Mouse (Mus musculus): ENCODE measurements around the gene Vps8. TPM values are rescaled to one million over a fixed set of nuclear protein-coding genes. Genes with fewer than 3 reads are reported as not detected.

The Vps8 gene
- 18.9 and 23.1 TPM in 2 replicates for polyA plus RNA-seq (2016; fragmentation: Nextera tagmentation; extraction: Ambion mirVana)

DNA sequence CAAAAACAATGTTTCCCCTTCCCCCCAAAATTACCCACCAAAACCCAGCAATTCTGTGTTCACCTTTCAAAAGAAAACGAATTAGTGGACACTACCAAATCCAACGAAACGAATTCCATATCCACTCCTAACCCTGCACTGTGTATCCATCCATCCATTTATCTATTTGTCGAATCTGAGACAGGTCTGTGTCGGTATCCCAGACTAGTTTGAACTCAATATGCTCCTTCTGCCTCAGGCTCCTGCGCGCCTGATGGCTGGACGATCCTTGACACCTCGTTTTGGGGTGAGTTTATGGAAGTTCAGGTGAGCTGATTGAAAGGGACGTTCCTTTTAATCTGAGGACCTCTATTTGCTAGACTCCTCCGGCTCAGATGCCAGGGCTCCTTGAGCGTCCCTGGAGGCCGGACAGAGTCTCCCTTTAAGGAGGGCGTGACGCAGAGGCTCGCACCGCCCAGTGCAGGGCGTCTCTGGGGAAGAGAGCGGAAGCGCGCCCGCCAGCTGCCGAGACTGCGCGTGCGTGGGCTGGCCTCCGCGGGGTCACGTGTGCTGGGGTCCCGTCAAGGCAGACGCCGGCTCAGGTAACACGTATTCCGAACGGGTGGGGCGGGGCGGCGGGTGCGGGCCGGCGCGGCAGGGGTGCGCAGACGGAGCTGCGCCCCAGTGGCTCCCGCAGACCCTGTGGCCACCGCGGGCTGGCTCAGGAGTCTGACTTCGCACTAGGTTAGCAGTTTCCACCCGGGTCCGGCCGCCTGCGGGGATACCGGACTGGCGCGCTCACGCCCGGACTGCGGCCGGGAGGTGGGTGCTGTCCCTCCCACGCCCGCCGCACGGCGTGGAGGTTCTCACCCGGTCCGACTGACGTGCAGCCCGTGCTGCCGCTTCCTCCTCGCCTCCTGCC is at the start of gene Vps8:
TSS of gene Vps8 (plus strand) at position 474 of the 901 bp plus-strand sequence.
- peak within 1 kb of the TSS; percentile 95 for H3K4me3 ChIP-seq
- H3K36me3 ChIP-seq = no peaks in the 10 kb centered on the region
- H3K27me3 ChIP-seq (ENCODE audit: low read depth, poor library complexity, severe bottlenecking) = no peaks in the 10 kb centered on the region
- no peaks in the 10 kb centered on the region for H3K9me3 ChIP-seq (replicated peaks)
- peaks cover 17% of the 10 kb centered on the region for H3K4me1 ChIP-seq
- WGBS = 1% methylated on average over 71 of the region's 71 CpGs
- H3K27ac ChIP-seq (replicated peaks) = peak within 1 kb of the TSS; percentile 92
- DNase-seq (ENCODE audit: low spot score) = peak; percentile 92

GRCm38 (mm10) chr16:21373316-21373960 is 49.5 kb upstream of the Vps8 start:
- H3K27me3 ChIP-seq (ENCODE audit: low read depth, poor library complexity, severe bottlenecking) = peaks cover 41% of the 10 kb centered on the region
- H3K27ac ChIP-seq (replicated peaks) = no peak overlapping the region
- DNase-seq (ENCODE audit: low spot score) = no peak
- no peaks in the 10 kb centered on the region for H3K36me3 ChIP-seq
- no peak overlapping the region for H3K4me3 ChIP-seq
- WGBS = 67% methylated on average over 7 of the region's 7 CpGs
- no peaks in the 10 kb centered on the region for H3K9me3 ChIP-seq (replicated peaks)
- H3K4me1 ChIP-seq = peaks cover 33% of the 10 kb centered on the region

DNA sequence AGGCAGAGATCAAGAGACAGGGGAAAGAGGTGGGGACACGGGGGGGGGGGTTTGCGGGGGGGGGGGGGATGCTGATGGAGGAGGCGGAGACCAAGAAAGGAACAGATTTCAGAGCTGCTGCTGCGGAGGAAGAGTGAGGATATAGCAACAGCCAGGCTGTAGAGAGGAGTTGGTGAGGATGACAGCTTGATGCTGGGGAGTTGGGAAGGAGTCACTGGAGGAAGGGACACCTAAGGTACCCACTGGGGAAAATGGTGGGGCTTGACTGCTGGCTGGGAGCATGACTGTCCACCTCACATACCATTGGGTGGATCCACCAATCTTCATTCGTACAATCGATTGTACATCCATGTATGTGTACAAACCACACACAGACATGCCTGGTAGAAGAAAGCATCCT is 48.9 kb upstream of the Vps8 start:
- Histone ChIP-seq H3K9me3 (replicated peaks) (no peaks in the 10 kb centered on the region), H3K4me1 (peaks cover 33% of the 10 kb centered on the region), H3K27ac (replicated peaks) (no peak overlapping the region), H3K4me3 (no peak overlapping the region), H3K27me3 (ENCODE audit: low read depth, poor library complexity, severe bottlenecking) (peaks cover 47% of the 10 kb centered on the region), H3K36me3 (no peaks in the 10 kb centered on the region)
- 79% methylated on average over 4 of the region's 6 CpGs for WGBS
- DNase-seq (ENCODE audit: low spot score) = no peak

- WGBS = 88% methylated on average over 8 of the region's 8 CpGs
- DNase-seq (ENCODE audit: low spot score) = no peak
- Histone ChIP-seq H3K4me3 (no peak overlapping the region), H3K36me3 (no peaks in the 10 kb centered on the region), H3K27ac (replicated peaks) (no peak overlapping the region), H3K9me3 (replicated peaks) (no peaks in the 10 kb centered on the region), H3K27me3 (ENCODE audit: low read depth, poor library complexity, severe bottlenecking) (peaks cover 52% of the 10 kb centered on the region), H3K4me1 (peaks cover 25% of the 10 kb centered on the region)
Observed at GRCm38 (mm10) chr16:21375147-21375546, 47.8 kb upstream of the Vps8 start.

GRCm38 (mm10) chr16:21376316-21376715 is 46.6 kb upstream of the Vps8 start:
- no peak for DNase-seq (ENCODE audit: low spot score)
- Histone ChIP-seq H3K9me3 (replicated peaks) (no peaks in the 10 kb centered on the region), H3K4me3 (no peak overlapping the region), H3K4me1 (peaks cover 25% of the 10 kb centered on the region), H3K36me3 (no peaks in the 10 kb centered on the region), H3K27me3 (ENCODE audit: low read depth, poor library complexity, severe bottlenecking) (peaks cover 64% of the 10 kb centered on the region), H3K27ac (replicated peaks) (no peak overlapping the region)
- 92% methylated on average over 8 of the region's 8 CpGs for WGBS

- no peaks in the 10 kb centered on the region for H3K36me3 ChIP-seq
- H3K4me1 ChIP-seq = peaks cover 32% of the 10 kb centered on the region
- WGBS = 38% methylated on average over 7 of the region's 7 CpGs
- no peaks in the 10 kb centered on the region for H3K9me3 ChIP-seq (replicated peaks)
- peak overlapping the region; percentile 75 for H3K27ac ChIP-seq (replicated peaks)
- peaks cover 67% of the 10 kb centered on the region for H3K27me3 ChIP-seq (ENCODE audit: low read depth, poor library complexity, severe bottlenecking)
- H3K4me3 ChIP-seq = no peak overlapping the region
- DNase-seq (ENCODE audit: low spot score) = peak; percentile 30
Observed at GRCm38 (mm10) chr16:21376949-21377604, 45.8 kb upstream of the Vps8 start.

DNA sequence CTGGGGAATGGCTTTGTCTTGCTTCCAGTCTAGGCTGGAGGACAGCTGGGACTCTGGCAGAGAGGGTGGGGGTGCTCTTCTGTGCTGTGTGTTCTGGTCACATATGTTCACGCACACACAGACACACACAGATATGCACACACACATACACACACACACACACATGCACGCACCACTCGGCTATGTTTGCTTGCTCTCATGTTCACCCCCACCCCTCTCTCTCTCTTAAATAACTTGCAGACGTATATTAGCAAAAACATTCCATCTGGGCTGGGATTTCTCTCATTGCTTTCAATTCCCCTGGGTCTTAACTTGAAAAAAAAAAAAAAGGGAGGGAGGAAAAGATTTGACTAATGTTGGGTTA is 45.3 kb upstream of the Vps8 start:
- H3K4me1 ChIP-seq = peaks cover 37% of the 10 kb centered on the region
- H3K27ac ChIP-seq (replicated peaks) = peak overlapping the region; percentile 75
- H3K36me3 ChIP-seq = no peaks in the 10 kb centered on the region
- no peak overlapping the region for H3K4me3 ChIP-seq
- DNase-seq (ENCODE audit: low spot score) = no peak
- H3K9me3 ChIP-seq (replicated peaks) = no peaks in the 10 kb centered on the region
- peaks cover 69% of the 10 kb centered on the region for H3K27me3 ChIP-seq (ENCODE audit: low read depth, poor library complexity, severe bottlenecking)
- 55% methylated on average over 4 of the region's 4 CpGs for WGBS

GRCm38 (mm10) chr16:21381469-21381868 is 41.4 kb upstream of the Vps8 start:
- Histone ChIP-seq H3K27ac (replicated peaks) (no peak overlapping the region), H3K4me1 (peaks cover 51% of the 10 kb centered on the region), H3K36me3 (no peaks in the 10 kb centered on the region), H3K9me3 (replicated peaks) (no peaks in the 10 kb centered on the region), H3K27me3 (ENCODE audit: low read depth, poor library complexity, severe bottlenecking) (peaks cover 70% of the 10 kb centered on the region), H3K4me3 (no peak overlapping the region)
- DNase-seq (ENCODE audit: low spot score) = no peak
- 73% methylated on average over 1 of the region's 1 CpGs for WGBS

DNA sequence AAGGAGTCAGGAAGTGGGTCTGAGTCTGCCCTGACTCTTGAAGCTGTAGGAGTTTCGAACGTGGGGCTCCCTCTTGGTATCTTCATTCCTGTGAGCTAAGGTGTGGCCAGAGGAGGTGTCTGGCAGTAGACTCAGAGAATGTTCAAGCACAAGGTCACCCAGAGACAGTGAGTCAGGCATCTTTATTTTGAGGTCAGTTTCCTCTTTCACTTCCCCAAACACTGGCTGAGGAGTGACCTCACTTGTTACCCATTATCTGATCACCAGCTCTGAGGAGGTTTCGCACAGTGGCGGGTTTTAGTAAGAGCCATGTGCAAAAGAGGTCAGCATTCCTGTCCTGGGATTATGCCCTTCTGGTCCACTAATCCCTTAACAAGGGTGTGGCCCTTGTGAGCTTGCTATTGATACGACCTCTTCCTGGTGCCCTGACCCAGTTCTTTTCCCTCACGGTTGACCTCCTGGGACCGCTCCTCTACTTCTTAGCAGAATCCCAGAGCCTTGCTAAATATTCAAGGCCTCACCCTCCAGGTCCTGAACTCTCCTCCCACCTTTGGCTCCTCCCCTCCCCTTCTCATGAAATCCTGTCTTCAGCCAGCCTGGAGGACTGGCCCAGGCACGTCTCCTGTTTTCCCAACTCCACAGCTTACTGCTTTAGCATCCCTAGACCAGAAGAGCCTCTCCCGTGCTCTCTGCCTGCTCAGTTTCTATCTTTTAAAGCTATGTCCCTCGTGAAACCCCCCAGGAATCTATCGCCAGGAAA is 40.6 kb upstream of the Vps8 start:
- no peak overlapping the region for H3K4me3 ChIP-seq
- WGBS = 24% methylated on average over 11 of the region's 11 CpGs
- H3K27ac ChIP-seq (replicated peaks) = peak overlapping the region; percentile 28; the same call in 1 of the 2 replicates
- no peaks in the 10 kb centered on the region for H3K36me3 ChIP-seq
- peak; percentile 41 for DNase-seq (ENCODE audit: low spot score)
- peaks cover 67% of the 10 kb centered on the region for H3K27me3 ChIP-seq (ENCODE audit: low read depth, poor library complexity, severe bottlenecking)
- no peaks in the 10 kb centered on the region for H3K9me3 ChIP-seq (replicated peaks)
- peaks cover 45% of the 10 kb centered on the region for H3K4me1 ChIP-seq

DNA sequence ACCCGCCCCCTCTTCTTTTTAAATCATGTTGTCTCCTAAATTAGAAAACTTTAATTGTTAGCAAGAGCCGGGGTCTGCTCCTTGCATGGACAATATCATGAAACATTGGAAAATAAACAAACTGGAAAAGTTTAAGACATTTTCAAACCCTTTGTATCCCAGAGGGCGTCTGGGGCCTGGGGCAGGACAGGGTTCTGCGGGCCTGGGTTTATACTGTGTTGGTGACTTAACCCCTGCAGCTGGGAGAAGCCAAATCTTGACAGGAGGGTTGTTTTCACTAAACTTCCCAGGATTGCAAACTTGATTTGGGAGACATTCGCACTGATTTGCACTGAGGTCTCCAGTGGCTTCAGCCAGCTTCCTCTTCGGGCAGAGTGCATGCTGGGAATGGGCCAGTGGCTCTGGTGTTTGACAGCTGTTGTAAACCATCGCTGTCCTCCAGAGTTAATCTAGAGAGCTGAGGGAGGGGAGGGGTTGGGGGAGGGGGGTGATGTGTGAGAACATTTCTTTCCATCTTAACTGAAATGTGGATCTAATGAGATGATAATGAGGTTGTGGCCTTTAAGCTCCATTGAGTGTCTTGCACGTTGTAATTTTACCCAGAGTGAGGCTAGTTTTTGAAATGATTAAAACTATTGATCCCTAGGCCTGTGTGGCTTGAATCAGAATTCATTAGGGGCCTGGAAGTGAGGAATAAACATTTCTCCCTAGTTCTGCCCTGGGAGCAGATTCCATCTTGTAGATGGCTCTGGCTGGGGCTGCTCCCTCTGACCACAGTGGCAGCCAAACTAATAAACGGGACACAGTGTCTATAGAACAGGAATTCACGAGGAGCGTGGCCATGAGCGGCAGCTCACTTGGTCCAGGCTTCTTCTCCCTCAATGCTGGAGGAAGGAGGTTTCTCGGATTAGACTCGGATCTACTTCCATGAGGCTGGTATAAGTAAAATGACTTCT is 36.7 kb upstream of the Vps8 start:
- Histone ChIP-seq H3K27ac (replicated peaks) (peak overlapping the region; percentile 43; the same call in 1 of the 2 replicates), H3K27me3 (ENCODE audit: low read depth, poor library complexity, severe bottlenecking) (peaks cover 51% of the 10 kb centered on the region), H3K4me1 (peaks cover 57% of the 10 kb centered on the region), H3K4me3 (no peak overlapping the region), H3K9me3 (replicated peaks) (no peaks in the 10 kb centered on the region), H3K36me3 (no peaks in the 10 kb centered on the region)
- DNase-seq (ENCODE audit: low spot score) = no peak
- WGBS = 75% methylated on average over 14 of the region's 14 CpGs

GRCm38 (mm10) chr16:21389316-21389715 is 33.6 kb upstream of the Vps8 start:
- peaks cover 52% of the 10 kb centered on the region for H3K4me1 ChIP-seq

More at GRCm38 (mm10) chr16:21389316-21389715, 33.6 kb upstream of the Vps8 start:
- H3K27ac ChIP-seq (replicated peaks) = peak overlapping the region; percentile 57
- H3K36me3 ChIP-seq = no peaks in the 10 kb centered on the region
- no peak overlapping the region for H3K4me3 ChIP-seq
- 18% methylated on average over 3 of the region's 3 CpGs for WGBS
- H3K9me3 ChIP-seq (replicated peaks) = no peaks in the 10 kb centered on the region
- peaks cover 34% of the 10 kb centered on the region for H3K27me3 ChIP-seq (ENCODE audit: low read depth, poor library complexity, severe bottlenecking)
- peak; percentile 29 for DNase-seq (ENCODE audit: low spot score)
